Mouse (Mus musculus) ES-Bruce4 (cell line): ENCODE data around the gene Acp7.

Experiments used
- CTCF ChIP-seq: IDR thresholded peaks from one replicate; pipeline ENCODE4 v1.8.1; 2011; ENCODE audit warnings: low read depth, low read length
- POLR2A ChIP-seq: IDR thresholded peaks from one replicate; pipeline ENCODE4 v1.8.1; 2011; ENCODE audit warnings: low read length; ENCODE audit not compliant: insufficient read depth

GRCm38 (mm10) chr7:28565407-28565806, 65.7 kb downstream of the Acp7 start:
- no peak for TF ChIP-seq POLR2A
- no peak for TF ChIP-seq CTCF
